Mouse (Mus musculus) lung, postnatal 0 days (tissue): ENCODE data around the gene Hist2h2bb. TPM values are rescaled to one million over a fixed set of nuclear protein-coding genes. Genes with fewer than 3 reads are reported as not detected.
A peak's percentile ranks its signal among the peaks of the same experiment; 100 is the strongest.
"Not testable (repeated sequence)": the region's sequence is repeated elsewhere in the genome, so short reads cannot be mapped to it uniquely, and the experiment has no call there.

Experiments
- ATAC-seq: fragments of 200-750 bp; cut with Nextera tagmentation; 2 replicates; pipeline ENCODE4 v1.8.0; 2017; ENCODE audit warnings: moderate library complexity
- DNase-seq: peaks from one replicate; pipeline ENCODE4 v3.0.0-alpha.2; 2016; ENCODE audit warnings: low spot score
- H3K27ac ChIP-seq: fragments of 300-500 bp; sonication (generic); 2 replicates; pipeline ENCODE4 v1.5.1; 2014; ENCODE audit warnings: antibody characterized with exemption, mild to moderate bottlenecking, low read length, mixed read lengths
- H3K27me3 ChIP-seq: fragments of 300-500 bp; sonication (generic); replicated peaks from 2 replicates; pipeline ENCODE4 v1.6.1; 2014; ENCODE audit warnings: low read length, mixed read lengths; ENCODE audit not compliant: insufficient read depth
- H3K36me3 ChIP-seq: fragments of 300-500 bp; sonication (generic); 2 replicates; pipeline ENCODE4 v1.6.1; 2014; ENCODE audit warnings: low read length, mixed read lengths; ENCODE audit not compliant: insufficient read depth
- H3K4me1 ChIP-seq: fragments of 300-500 bp; sonication (generic); 2 replicates; pipeline ENCODE4 v1.6.1; 2014; ENCODE audit warnings: antibody characterized with exemption, low read depth, low read length, mixed read lengths; ENCODE audit not compliant: insufficient read depth
- H3K4me2 ChIP-seq: fragments of 300-500 bp; sonication (generic); replicated peaks from 2 replicates; pipeline ENCODE4 v1.6.1; 2014; ENCODE audit warnings: low read depth, mild to moderate bottlenecking, low read length, moderate library complexity, mixed read lengths
- H3K4me3 ChIP-seq: fragments of 300-500 bp; sonication (generic); 2 replicates; pipeline ENCODE4 v1.5.1; 2014; ENCODE audit warnings: low read depth, low read length
- H3K9ac ChIP-seq: fragments of 300-500 bp; sonication (generic); replicated peaks from 2 replicates; pipeline ENCODE4 v1.6.1; 2014; ENCODE audit warnings: low read depth, mild to moderate bottlenecking
- H3K9me3 ChIP-seq: fragments of 300-500 bp; sonication (generic); 2 replicates; pipeline ENCODE4 v1.6.1; 2016; ENCODE audit warnings: low read length, mixed read lengths
- CTCF ChIP-seq: IDR thresholded peaks from 2 replicates; pipeline ENCODE4 v1.5.1; 2016; ENCODE audit warnings: antibody characterized with exemption, mild to moderate bottlenecking
- EP300 ChIP-seq: IDR thresholded peaks from 2 replicates; pipeline ENCODE4 v1.6.1; 2016; ENCODE audit warnings: antibody characterized with exemption, mild to moderate bottlenecking, control low read depth
- WGBS: fragments of 180-500 bp; shearing (Covaris S2); extraction: QIAGEN DNeasy Blood & Tissue Kit; methylation state at CpG from one replicate; pipeline ENCODE4 v1.1.7; 2014; 5-methylcytosine and 5-hydroxymethylcytosine counted together
- polyA plus RNA-seq: library from polyadenylated mRNA; unstranded; fragments of >200 nt; fragmentation: Nextera tagmentation; extraction: Ambion mirVana; gene quantifications from 2 replicates; pipeline ENCODE4 v1.2.1, GENCODE M21; 2015

The Hist2h2bb gene
- polyA plus RNA-seq, 1 experiment from 2014 or later = 2.9 TPM

DNA sequence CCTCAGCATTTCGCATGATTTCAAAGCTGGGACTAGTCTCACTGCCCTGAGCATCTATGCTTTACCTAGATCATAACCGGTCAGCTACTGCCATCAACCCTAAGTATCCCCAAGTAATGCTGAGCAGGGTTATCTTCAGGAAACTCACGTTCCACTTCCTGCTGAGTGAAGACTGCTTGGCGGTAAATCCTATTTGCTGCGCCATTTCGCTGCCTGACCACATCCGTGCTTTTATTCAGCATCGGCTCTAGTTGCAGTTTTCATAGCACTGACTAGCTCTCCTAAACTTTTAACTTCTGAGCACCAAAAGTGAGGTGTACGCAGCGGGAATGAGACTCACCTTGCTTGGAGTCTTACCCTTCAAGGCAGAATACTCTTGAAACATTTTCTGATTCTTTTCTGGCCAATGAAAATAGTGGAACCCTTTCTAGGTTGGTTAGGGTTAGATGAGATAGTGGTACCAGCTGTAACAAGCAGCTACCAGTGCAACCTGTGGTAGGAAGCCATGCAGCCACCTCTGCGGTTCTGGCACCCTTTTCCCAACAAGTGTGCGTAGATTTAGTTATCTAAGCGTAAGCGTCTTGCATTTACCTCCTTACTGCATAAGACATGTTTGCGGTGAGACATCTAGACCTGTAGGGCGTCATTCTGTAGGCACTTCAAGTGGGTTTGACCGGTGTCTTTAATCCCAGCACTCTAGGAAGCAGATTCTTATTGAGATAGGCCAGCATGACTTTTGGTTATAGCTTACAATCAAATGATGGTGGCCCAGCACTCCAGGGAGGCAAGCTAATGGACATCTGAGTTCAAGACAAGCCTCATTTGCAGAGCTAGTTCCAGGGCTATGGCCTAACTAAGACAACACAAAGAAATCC is 4.3 kb downstream of the Hist2h2bb start:
- Histone ChIP-seq H3K4me3 (no peak overlapping the region), H3K9me3 (no peaks in the 10 kb centered on the region), H3K27ac (no peak overlapping the region), H3K4me2 (no peak overlapping the region), H3K27me3 (no peaks in the 10 kb centered on the region), H3K36me3 (no peaks in the 10 kb centered on the region), H3K4me1 (peaks cover 3% of the 10 kb centered on the region; the same call in 1 of the 2 replicates), H3K9ac (no peak overlapping the region)
- TF ChIP-seq EP300 (no peak), CTCF (no peak)
- WGBS = 86% methylated on average over 17 of the region's 17 CpGs
- DNase-seq (no peak), ATAC-seq (no peak)

DNA sequence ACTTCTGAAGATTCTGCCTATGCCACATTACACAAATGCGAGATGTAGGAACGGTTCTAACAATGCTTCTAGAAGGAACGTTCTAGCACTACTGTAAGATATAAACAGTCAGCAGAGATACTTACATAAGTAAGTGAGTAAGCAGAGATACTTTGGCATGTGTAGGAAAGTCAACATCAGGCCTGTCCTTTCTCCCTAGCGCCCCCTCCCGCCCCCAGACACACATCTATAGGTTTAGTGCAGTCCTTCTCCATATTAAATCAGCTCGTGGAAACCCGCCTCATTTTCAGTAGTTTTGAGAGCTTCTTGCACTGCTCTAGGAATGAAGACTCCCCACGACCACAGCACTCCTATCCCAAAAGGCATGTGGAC is 7.9 kb downstream of the Hist2h2bb start:
- Histone ChIP-seq H3K36me3 (no peaks in the 10 kb centered on the region), H3K4me2 (peak overlapping the region; percentile 73), H3K27ac (peak overlapping the region; percentile 43), H3K4me3 (peak overlapping the region; percentile 45), H3K27me3 (no peaks in the 10 kb centered on the region), H3K9me3 (no peaks in the 10 kb centered on the region), H3K9ac (no peak overlapping the region), H3K4me1 (peaks cover 3% of the 10 kb centered on the region; the same call in 1 of the 2 replicates)
- WGBS = 13% methylated on average over 7 of the region's 8 CpGs
- DNase-seq (peak; percentile 64), ATAC-seq (peak; percentile 52)
- TF ChIP-seq EP300 (no peak), CTCF (peak; percentile 40)

DNA sequence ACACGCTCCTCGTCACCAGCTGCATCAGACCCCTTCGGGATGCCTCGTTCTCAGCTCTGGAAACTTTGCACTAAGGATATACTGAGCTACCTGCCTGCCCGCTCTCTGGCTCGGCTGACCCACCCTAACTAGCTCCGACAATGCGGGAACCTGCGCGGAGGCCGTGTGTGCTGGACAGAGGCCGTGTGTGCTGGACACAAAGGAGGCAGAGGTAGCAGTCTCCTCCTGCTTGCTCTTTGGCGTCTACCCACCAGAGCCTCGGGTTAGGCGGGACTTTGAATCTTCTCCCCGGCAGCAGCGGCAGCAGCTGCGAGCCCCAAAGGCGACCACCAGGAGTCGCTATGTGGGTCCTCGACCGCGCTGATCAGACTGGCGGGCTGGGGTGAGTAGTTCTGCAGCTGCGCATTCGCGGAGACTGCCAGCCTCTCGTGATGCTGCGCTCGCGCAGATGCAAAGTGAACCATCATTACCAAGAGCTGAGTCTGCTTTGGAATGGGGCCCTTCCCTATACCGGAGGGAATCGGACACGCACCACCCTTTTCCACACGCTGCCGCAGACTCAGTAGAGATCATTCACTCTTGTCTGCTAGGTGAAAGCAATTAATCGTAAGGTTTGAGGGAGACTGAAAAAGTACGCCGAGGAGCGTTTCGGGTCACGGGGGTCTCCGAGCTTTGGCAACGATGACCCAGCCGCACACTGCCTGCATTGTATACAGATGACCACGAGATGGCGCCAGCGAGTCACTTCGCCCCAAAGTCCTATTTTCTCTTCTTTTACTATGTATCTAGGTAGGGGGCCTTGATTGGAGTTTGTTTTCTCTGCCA is 8.5 kb downstream of the Hist2h2bb start:
- Histone ChIP-seq H3K4me2 (peak overlapping the region; percentile 73), H3K9ac (no peak overlapping the region), H3K27me3 (no peaks in the 10 kb centered on the region), H3K4me1 (peaks cover 3% of the 10 kb centered on the region; the same call in 1 of the 2 replicates), H3K4me3 (peak overlapping the region; percentile 45), H3K36me3 (no peaks in the 10 kb centered on the region), H3K9me3 (no peaks in the 10 kb centered on the region), H3K27ac (peak overlapping the region; percentile 43)
- under 1% methylated on average over 49 of the region's 49 CpGs for WGBS
- no peak for TF ChIP-seq EP300
- peak; percentile 83 for TF ChIP-seq CTCF
- DNase-seq (peak; percentile 93), ATAC-seq (peak; percentile 97)

DNA sequence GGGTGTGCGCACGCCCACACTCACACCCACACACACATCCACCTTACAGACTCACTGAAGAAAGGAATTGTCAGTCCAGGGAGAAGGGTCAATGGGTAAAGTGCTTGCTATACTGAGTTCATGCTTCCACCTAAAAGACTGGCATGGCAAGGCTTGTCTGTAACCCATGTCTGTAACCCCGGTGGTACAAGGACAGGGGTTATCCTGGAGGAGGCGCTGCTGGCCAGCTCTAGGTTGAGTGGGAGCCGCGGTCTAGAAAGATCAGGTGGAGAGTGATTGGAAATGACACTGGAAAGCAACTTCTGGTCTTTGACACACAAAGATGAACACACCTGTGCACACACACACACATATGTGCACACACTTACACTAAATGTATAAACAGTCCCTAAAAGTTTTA is 11.1 kb downstream of the Hist2h2bb start:
- no peak for ATAC-seq
- H3K9ac ChIP-seq = no peak overlapping the region
- peak; percentile 24; the same call in 1 of the 2 replicates for TF ChIP-seq CTCF
- TF ChIP-seq EP300 = no peak
- H3K4me3 ChIP-seq = no peak overlapping the region
- H3K4me1 ChIP-seq = peaks cover 3% of the 10 kb centered on the region; the same call in 1 of the 2 replicates
- no peaks in the 10 kb centered on the region for H3K36me3 ChIP-seq
- H3K27me3 ChIP-seq = no peaks in the 10 kb centered on the region
- WGBS = 51% methylated on average over 6 of the region's 6 CpGs
- H3K27ac ChIP-seq = no peak overlapping the region
- no peak for DNase-seq
- no peak overlapping the region for H3K4me2 ChIP-seq
- no peaks in the 10 kb centered on the region for H3K9me3 ChIP-seq

DNA sequence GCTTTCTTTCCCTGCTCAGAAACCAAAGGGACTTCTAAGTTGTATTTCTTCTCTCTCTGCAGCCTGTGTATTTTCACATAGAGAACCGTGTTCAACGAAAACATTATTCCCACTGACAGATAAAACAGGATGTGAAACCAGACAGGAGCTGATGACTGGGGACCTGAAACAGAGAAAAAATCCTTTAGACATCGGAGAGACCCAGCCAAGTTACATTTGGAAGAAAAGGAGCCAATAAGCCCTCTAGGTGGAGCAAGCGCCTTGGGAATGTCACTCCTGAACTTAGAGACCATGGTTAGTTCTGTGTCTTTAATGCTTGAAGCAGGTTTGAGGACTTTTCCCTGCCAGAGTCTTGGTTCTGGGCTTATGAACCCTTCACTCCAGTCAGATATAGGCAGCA is 14.9 kb downstream of the Hist2h2bb start:
- Histone ChIP-seq H3K27ac (no peak overlapping the region), H3K36me3 (no peaks in the 10 kb centered on the region), H3K4me3 (no peak overlapping the region), H3K4me2 (no peak overlapping the region), H3K9ac (no peak overlapping the region), H3K4me1 (no peaks in the 10 kb centered on the region), H3K27me3 (no peaks in the 10 kb centered on the region), H3K9me3 (no peaks in the 10 kb centered on the region)
- WGBS = 16% methylated on average over 4 of the region's 4 CpGs
- peak; percentile 65 for TF ChIP-seq CTCF
- no peak for TF ChIP-seq EP300
- ATAC-seq = no peak
- peak; percentile 64 for DNase-seq

DNA sequence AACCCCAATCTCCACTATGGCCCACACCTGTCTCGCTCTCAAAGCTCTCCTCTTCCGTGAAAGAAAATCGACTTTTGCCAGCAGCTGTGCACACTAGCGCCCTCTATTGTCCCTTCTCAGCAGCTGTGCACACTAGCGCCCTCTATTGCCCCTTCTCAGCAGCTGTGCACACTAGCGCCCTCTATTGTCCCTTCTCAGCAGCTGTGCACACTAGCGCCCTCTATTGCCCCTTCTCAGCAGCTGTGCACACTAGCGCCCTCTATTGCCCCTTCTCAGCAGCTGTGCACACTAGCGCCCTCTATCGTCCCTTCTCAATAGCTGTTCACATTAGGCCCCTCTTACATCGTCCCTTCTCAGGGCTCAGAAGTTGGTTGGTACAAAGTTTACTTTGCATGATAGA is 17.8 kb downstream of the Hist2h2bb start:
- not testable (repeated sequence) for H3K4me3 ChIP-seq, H3K36me3 ChIP-seq, ATAC-seq, H3K4me2 ChIP-seq, H3K4me1 ChIP-seq, DNase-seq, H3K9me3 ChIP-seq, H3K27ac ChIP-seq, H3K27me3 ChIP-seq, H3K9ac ChIP-seq
- 87% methylated on average over 11 of the region's 11 CpGs for WGBS
- peak; percentile 89 for TF ChIP-seq CTCF
